Mouse (Mus musculus) olfactory bulb, adult 2 months (tissue): ENCODE data around the gene Galnt17.

Experiments
- CTCF ChIP-seq: fragments of 200-500 bp; IDR thresholded peaks from 2 replicates; pipeline ENCODE4 v1.5.1; 2012; ENCODE audit warnings: low read depth, mild to moderate bottlenecking, low read length, moderate library complexity; ENCODE audit not compliant: insufficient read depth
- POLR2A ChIP-seq: fragments of 200-500 bp; IDR thresholded peaks from 2 replicates; pipeline ENCODE4 v1.6.1; 2012; ENCODE audit warnings: mild to moderate bottlenecking, low read depth, low read length, moderate library complexity; ENCODE audit not compliant: insufficient read depth

DNA sequence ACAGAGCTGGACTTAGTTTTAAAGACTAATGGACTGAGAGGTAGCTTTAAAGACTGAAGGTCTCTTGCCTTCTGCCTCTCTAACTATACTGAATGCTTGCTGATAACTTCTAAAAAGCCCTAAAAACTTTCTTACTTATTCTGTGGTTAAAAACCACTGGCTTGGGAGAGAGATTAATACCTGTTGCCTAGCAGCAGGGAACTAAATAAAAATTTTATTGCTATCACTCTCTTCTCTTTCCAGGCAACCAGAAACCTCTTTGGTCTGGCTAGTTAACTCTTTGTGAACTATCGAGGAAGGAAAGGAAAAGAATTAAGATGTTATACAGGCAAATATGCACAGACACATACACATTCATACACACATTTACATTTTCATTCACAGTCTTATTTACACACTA, 377.3 kb downstream of the Galnt17 start:
- TF ChIP-seq CTCF (no peak), POLR2A (no peak)
